Mouse (Mus musculus) ES-E14 (cell line): ENCODE results near the gene 1700102P08Rik. TPM values are rescaled to one million over a fixed set of nuclear protein-coding genes. Genes with fewer than 3 reads are reported as not detected.
A peak's percentile ranks its signal among the peaks of the same experiment; 100 is the strongest.

ENCODE experiments used
- DNase-seq: peaks from one replicate; pipeline ENCODE4 v3.0.0-alpha.2; 2013; ENCODE audit warnings: low read depth, low spot score
- H3K27ac ChIP-seq: 2 replicates; pipeline ENCODE4 v1.5.1; 2012; ENCODE audit warnings: low read depth, mild to moderate bottlenecking, low read length, moderate library complexity, mixed read lengths; ENCODE audit not compliant: poor library complexity, insufficient read depth, severe bottlenecking
- H3K36me3 ChIP-seq: 2 replicates; pipeline ENCODE4 v1.6.1; 2012; ENCODE audit warnings: mild to moderate bottlenecking, low read length, moderate library complexity, mixed read lengths; ENCODE audit not compliant: control insufficient read depth, poor library complexity, insufficient read depth, severe bottlenecking
- H3K4me1 ChIP-seq, 2 experiments: fragments of 150-350 bp in 1 of 2; sonication (generic) in 1 of 2; 2 replicates each; pipeline ENCODE4 v1.6.1; 2012; ENCODE audit warnings: low read length in 2 of 2, mild to moderate bottlenecking in 1 of 2, mixed read lengths in 1 of 2; ENCODE audit not compliant: control insufficient read depth in 2 of 2, insufficient read depth in 2 of 2, poor library complexity in 1 of 2
- H3K4me3 ChIP-seq, 2 experiments: fragments of 150-350 bp in 1 of 2; sonication (generic) in 1 of 2; 2 replicates each; pipeline ENCODE4 v1.5.1; 2012; ENCODE audit warnings: low read length in 2 of 2, low read depth in 1 of 2, mild to moderate bottlenecking in 1 of 2, mixed read lengths in 1 of 2; ENCODE audit not compliant: insufficient read depth in 1 of 2, poor library complexity in 1 of 2, severe bottlenecking in 1 of 2
- H3K9ac ChIP-seq: 2 replicates; pipeline ENCODE4 v1.6.1; 2012; ENCODE audit warnings: low read depth, mild to moderate bottlenecking, low read length, mixed read lengths; ENCODE audit not compliant: poor library complexity, insufficient read depth, severe bottlenecking
- H3K9me3 ChIP-seq: fragments of 150-350 bp; sonication (generic); 2 replicates; pipeline ENCODE4 v1.6.1; 2012; ENCODE audit warnings: low read depth, mild to moderate bottlenecking, low read length; ENCODE audit not compliant: control insufficient read depth, insufficient read depth
- CHD2 ChIP-seq: IDR thresholded peaks from 2 replicates; pipeline ENCODE4 v1.6.1; 2014; ENCODE audit warnings: mild to moderate bottlenecking, low read depth, low read length, inconsistent platforms
- HCFC1 ChIP-seq: IDR thresholded peaks from 2 replicates; pipeline ENCODE4 v1.6.1; 2012; ENCODE audit warnings: low read length, inconsistent platforms, borderline replicate concordance; ENCODE audit not compliant: insufficient read depth
- MAFK ChIP-seq: IDR thresholded peaks from 2 replicates; pipeline ENCODE4 v1.6.1; 2014; ENCODE audit warnings: mild to moderate bottlenecking, low read depth, low read length, inconsistent platforms; ENCODE audit not compliant: insufficient read depth
- ZC3H11A ChIP-seq: IDR thresholded peaks from 2 replicates; pipeline ENCODE4 v1.6.1; 2012; ENCODE audit warnings: low read depth, mild to moderate bottlenecking, inconsistent platforms, low read length, borderline replicate concordance
- ZNF384 ChIP-seq: IDR thresholded peaks from 2 replicates; pipeline ENCODE4 v1.6.1; 2012; ENCODE audit warnings: low read depth, low read length, inconsistent platforms
- in situ Hi-C, 2 experiments: fragments of 600-800 bp; cut with MboI; formaldehyde crosslinking; loops; one replicate each; pipeline ENCODE4 v1.15.1; 2025; ENCODE audit warnings: low sequenced_read_pairs in 2 of 2, inconsistent platforms in 1 of 2; ENCODE audit not compliant: unreplicated experiment in 2 of 2
- total RNA-seq: library from RNA; depleted of rRNA; stranded (reverse); fragments of 300-350 nt; gene quantifications from 2 replicates; pipeline ENCODE4 v1.2.3, GENCODE M21; 2012

Gene 1700102P08Rik
- total RNA-seq, 1 experiment = 1.5 TPM

GRCm38 (mm10) chr9:108379294-108379693, 13.3 kb upstream of the 1700102P08Rik start:
- Histone ChIP-seq H3K36me3 (peaks cover 37% of the 10 kb centered on the region), H3K27ac (no peak overlapping the region), H3K9ac (no peak overlapping the region), H3K4me3 (no peak overlapping the region), H3K4me1 (peaks cover 0 to 2% of the 10 kb centered on the region in 2 experiments; a peak in 1 of 4 replicates), H3K9me3 (no peaks in the 10 kb centered on the region)
- TF ChIP-seq CHD2 (no peak), MAFK (no peak), ZNF384 (no peak), HCFC1 (no peak), ZC3H11A (no peak)
- DNase-seq = no peak
- in situ Hi-C loops = no loop called here

GRCm38 (mm10) chr9:108381382-108381781, 11.2 kb upstream of the 1700102P08Rik start:
- TF ChIP-seq ZC3H11A (no peak), ZNF384 (no peak), MAFK (no peak), CHD2 (no peak), HCFC1 (no peak)
- Histone ChIP-seq H3K4me3 (no peak overlapping the region), H3K9ac (no peak overlapping the region), H3K9me3 (no peaks in the 10 kb centered on the region), H3K4me1 (peaks cover 0 to 10% of the 10 kb centered on the region in 2 experiments; a peak in 2 of 4 replicates), H3K27ac (no peak overlapping the region), H3K36me3 (peaks cover 29% of the 10 kb centered on the region)
- in situ Hi-C loops = no loop called here
- no peak for DNase-seq

GRCm38 (mm10) chr9:108385006-108385405, 7.6 kb upstream of the 1700102P08Rik start:
- H3K4me3 ChIP-seq = no peak overlapping the region
- H3K36me3 ChIP-seq = peaks cover 29% of the 10 kb centered on the region
- H3K9ac ChIP-seq = no peak overlapping the region
- peak; percentile 21 for DNase-seq
- no peak for TF ChIP-seq CHD2
- TF ChIP-seq ZNF384 = no peak
- no peak for TF ChIP-seq ZC3H11A
- no peak for TF ChIP-seq MAFK
- TF ChIP-seq HCFC1 = no peak
- no peaks in the 10 kb centered on the region for H3K9me3 ChIP-seq
- in situ Hi-C loops = no loop called here
- H3K4me1 ChIP-seq = peaks cover 0 to 10% of the 10 kb centered on the region in 2 experiments; a peak in 2 of 4 replicates
- peak overlapping the region; percentile 26; the same call in 1 of the 2 replicates for H3K27ac ChIP-seq

- no peak overlapping the region for H3K9ac ChIP-seq
- no peak overlapping the region for H3K27ac ChIP-seq
- H3K36me3 ChIP-seq = peaks cover 23% of the 10 kb centered on the region
- H3K4me3 ChIP-seq = no peak overlapping the region
- TF ChIP-seq HCFC1 (no peak), ZNF384 (no peak), CHD2 (no peak), ZC3H11A (no peak), MAFK (no peak)
- no peaks in the 10 kb centered on the region for H3K9me3 ChIP-seq
- no peak for DNase-seq
- peaks cover 0 to 15% of the 10 kb centered on the region in 2 experiments; a peak in 2 of 4 replicates for H3K4me1 ChIP-seq
- in situ Hi-C loops = no loop called here
Measured at GRCm38 (mm10) chr9:108386816-108387215, 5.8 kb upstream of the 1700102P08Rik start.
